Mouse (Mus musculus) hindbrain, embryonic 10.5 days (tissue): ENCODE measurements around the gene P2rx5. TPM values are rescaled to one million over a fixed set of nuclear protein-coding genes. Genes with fewer than 3 reads are reported as not detected.

ENCODE experiments used
- DNase-seq: peaks from one replicate; pipeline ENCODE4 v3.0.0-alpha.2; 2017; ENCODE audit warnings: low spot score
- H3K27ac ChIP-seq: fragments of 300-500 bp; sonication (generic); 2 replicates; pipeline ENCODE4 v1.5.1; 2016; ENCODE audit warnings: mild to moderate bottlenecking, moderate library complexity
- H3K27me3 ChIP-seq: fragments of 300-500 bp; sonication (generic); 2 replicates; pipeline ENCODE4 v1.6.1; 2016; ENCODE audit warnings: mild to moderate bottlenecking; ENCODE audit not compliant: poor library complexity, insufficient read depth, severe bottlenecking
- H3K36me3 ChIP-seq: fragments of 300-500 bp; sonication (generic); 2 replicates; pipeline ENCODE4 v1.6.1; 2016; ENCODE audit warnings: mild to moderate bottlenecking, moderate library complexity
- H3K4me1 ChIP-seq: fragments of 300-500 bp; sonication (generic); replicated peaks from 2 replicates; pipeline ENCODE4 v1.6.1; 2016; ENCODE audit warnings: mild to moderate bottlenecking
- H3K4me3 ChIP-seq: fragments of 300-500 bp; sonication (generic); 2 replicates; pipeline ENCODE4 v1.5.1; 2016; ENCODE audit warnings: mild to moderate bottlenecking, moderate library complexity
- H3K9me3 ChIP-seq: fragments of 300-500 bp; sonication (generic); 2 replicates; pipeline ENCODE4 v1.6.1; 2016; ENCODE audit warnings: mild to moderate bottlenecking, moderate library complexity
- WGBS: fragments of 180-500 bp; shearing (Covaris S2); methylation state at CpG from one replicate; pipeline ENCODE4 v1.1.7; 2016; 5-methylcytosine and 5-hydroxymethylcytosine counted together
- polyA plus RNA-seq: library from polyadenylated mRNA; unstranded; fragments of >200 nt; fragmentation: Nextera tagmentation; extraction: Ambion mirVana; gene quantifications from 2 replicates; pipeline ENCODE4 v1.2.1, GENCODE M21; 2016

The P2rx5 gene
- polyA plus RNA-seq, 1 experiment from 2014 or later = 0.10 TPM

- Histone ChIP-seq H3K9me3 (no peaks in the 10 kb centered on the region), H3K27ac (no peak overlapping the region), H3K4me1 (no peaks in the 10 kb centered on the region), H3K27me3 (peaks cover 9% of the 10 kb centered on the region), H3K4me3 (no peak overlapping the region), H3K36me3 (no peaks in the 10 kb centered on the region)
- WGBS = 80% methylated on average over 7 of the region's 7 CpGs
- no peak for DNase-seq
Measured at GRCm38 (mm10) chr11:73205194-73205593, 45.0 kb downstream of the P2rx5 start.

GRCm38 (mm10) chr11:73207621-73208020 lies 47.4 kb downstream of the P2rx5 start:
- Histone ChIP-seq H3K4me3 (no peak overlapping the region), H3K27ac (no peak overlapping the region), H3K9me3 (no peaks in the 10 kb centered on the region), H3K27me3 (0 out of 2 replicates have a peak, but pooled peaks cover 2% of the 10 kb centered on the region), H3K36me3 (no peaks in the 10 kb centered on the region), H3K4me1 (no peaks in the 10 kb centered on the region)
- WGBS = 87% methylated on average over 2 of the region's 2 CpGs
- DNase-seq = no peak

- H3K36me3 ChIP-seq = no peaks in the 10 kb centered on the region
- 82% methylated on average over 3 of the region's 3 CpGs for WGBS
Measured at GRCm38 (mm10) chr11:73213956-73214355, 53.7 kb downstream of the P2rx5 start.

DNA sequence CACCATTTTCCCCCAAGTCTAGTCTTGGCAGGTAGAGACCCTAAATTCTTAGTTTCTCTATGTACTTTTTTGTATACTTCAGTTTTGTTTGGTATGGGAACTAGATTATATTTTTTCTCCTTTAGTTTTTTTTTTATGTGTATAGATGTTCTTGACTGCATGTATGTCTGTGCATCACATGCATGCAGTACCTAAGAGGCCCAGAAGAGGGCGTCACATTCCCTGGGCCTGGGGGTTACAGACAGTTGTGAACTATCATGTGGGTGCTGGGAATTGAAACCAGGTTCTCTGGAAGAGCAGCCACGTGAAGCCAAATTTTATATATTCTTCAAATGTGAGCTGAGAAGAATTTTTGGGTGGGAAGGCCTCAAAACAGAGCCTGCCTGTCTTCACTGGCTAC lies 59.5 kb downstream of the P2rx5 start:
- no peaks in the 10 kb centered on the region for H3K4me1 ChIP-seq
- H3K36me3 ChIP-seq = no peaks in the 10 kb centered on the region
- DNase-seq = no peak
- H3K27ac ChIP-seq = no peak overlapping the region
- 56% methylated on average over 2 of the region's 2 CpGs for WGBS
- H3K27me3 ChIP-seq = no peaks in the 10 kb centered on the region
- H3K9me3 ChIP-seq = no peaks in the 10 kb centered on the region
- H3K4me3 ChIP-seq = no peak overlapping the region

More at GRCm38 (mm10) chr11:73213956-73214355, 53.7 kb downstream of the P2rx5 start:
- DNase-seq = no peak
- H3K9me3 ChIP-seq = no peaks in the 10 kb centered on the region
- H3K27ac ChIP-seq = no peak overlapping the region
- H3K4me3 ChIP-seq = no peak overlapping the region
- no peaks in the 10 kb centered on the region for H3K4me1 ChIP-seq
- H3K27me3 ChIP-seq = no peaks in the 10 kb centered on the region

- Histone ChIP-seq H3K9me3 (no peaks in the 10 kb centered on the region), H3K36me3 (no peaks in the 10 kb centered on the region), H3K27me3 (no peaks in the 10 kb centered on the region), H3K27ac (no peak overlapping the region), H3K4me1 (no peaks in the 10 kb centered on the region), H3K4me3 (no peak overlapping the region)
- DNase-seq = no peak
- 90% methylated on average over 1 of the region's 1 CpGs for WGBS
Measured at GRCm38 (mm10) chr11:73220651-73221050, 60.4 kb downstream of the P2rx5 start.

Other genes with a start within 250 kb of the P2rx5 start
- gene Atp2a3, start 199.3 kb upstream of the P2rx5 start, polyA plus RNA-seq = 1.4 and 1.6 TPM in 2 replicates
- 0.83 and 1.8 TPM in 2 replicates for gene P2rx1, start 161.3 kb upstream of the P2rx5 start, polyA plus RNA-seq
- gene Camkk1, start 141.4 kb upstream of the P2rx5 start, polyA plus RNA-seq = 5.8 and 6.6 TPM in 2 replicates
- gene Ncbp3, start 112.6 kb upstream of the P2rx5 start, polyA plus RNA-seq = 10.5 and 12.4 TPM in 2 replicates
- gene Itgae, start 69.8 kb upstream of the P2rx5 start, polyA plus RNA-seq = 0.35 and 0.47 TPM in 2 replicates
- 19.8 and 24.2 TPM in 2 replicates for gene Haspin, start 22.1 kb upstream of the P2rx5 start, polyA plus RNA-seq
- gene Emc6, start 16.6 kb downstream of the P2rx5 start, polyA plus RNA-seq = 132 and 134 TPM in 2 replicates
- 207 and 237 TPM in 2 replicates for gene Tax1bp3, start 16.7 kb downstream of the P2rx5 start, polyA plus RNA-seq
- 15.4 and 19.9 TPM in 2 replicates for gene Ctns, start 38.6 kb downstream of the P2rx5 start, polyA plus RNA-seq
- gene Shpk, start 39.0 kb downstream of the P2rx5 start, polyA plus RNA-seq = 1.1 and 1.7 TPM in 2 replicates
- gene Trpv1, start 73.9 kb downstream of the P2rx5 start, polyA plus RNA-seq = not detected in 2 replicates
- 0.09 TPM in 1 of 2 replicates, not detected in the other for gene Trpv3, start 107.0 kb downstream of the P2rx5 start, polyA plus RNA-seq
- 0.25 TPM in 1 of 2 replicates, not detected in the other for gene Aspa, start 169.2 kb downstream of the P2rx5 start, polyA plus RNA-seq
- not detected in 2 replicates for gene Gm49340, start 169.3 kb downstream of the P2rx5 start, polyA plus RNA-seq
- gene Spata22, start 169.3 kb downstream of the P2rx5 start, polyA plus RNA-seq = not detected in 2 replicates
- not detected in 2 replicates for gene Olfr20, start 190.4 kb downstream of the P2rx5 start, polyA plus RNA-seq
- not detected in 2 replicates for gene Olfr376, start 210.8 kb downstream of the P2rx5 start, polyA plus RNA-seq
- not detected in 2 replicates for gene Olfr1, start 239.2 kb downstream of the P2rx5 start, polyA plus RNA-seq